Mouse (Mus musculus) erythroblast, adult 5-6 weeks (primary cell): Measurements from ENCODE around the gene Arrdc1. TPM values are rescaled to one million over a fixed set of nuclear protein-coding genes. Genes with fewer than 3 reads are reported as not detected.

Experiments
- ATAC-seq: replicated peaks from 2 replicates; pipeline ENCODE4 v1.8.0; 2016; ENCODE audit warnings: moderate number of reproducible peaks, mild to moderate bottlenecking, moderate TSS enrichment, inconsistent platforms; ENCODE audit not compliant: poor library complexity, low FRiP score, severe bottlenecking
- total RNA-seq, 2 experiments: library from RNA; stranded (forward) in 1 of 2; stranded (reverse) in 1 of 2; fragments of 150-400 nt in 1 of 2; fragments of 200-764, 138-1000 nt in 1 of 2; gene quantifications; 2 replicates each; pipeline versions ENCODE4 v1.2.3 to v1.2.4; 2015 to 2017; ENCODE audit warnings: low replicate concordance in 2 of 2

The Arrdc1 gene
- total RNA-seq, 2 experiments from 2014 or later, result 15.5 to 19.6 TPM

DNA sequence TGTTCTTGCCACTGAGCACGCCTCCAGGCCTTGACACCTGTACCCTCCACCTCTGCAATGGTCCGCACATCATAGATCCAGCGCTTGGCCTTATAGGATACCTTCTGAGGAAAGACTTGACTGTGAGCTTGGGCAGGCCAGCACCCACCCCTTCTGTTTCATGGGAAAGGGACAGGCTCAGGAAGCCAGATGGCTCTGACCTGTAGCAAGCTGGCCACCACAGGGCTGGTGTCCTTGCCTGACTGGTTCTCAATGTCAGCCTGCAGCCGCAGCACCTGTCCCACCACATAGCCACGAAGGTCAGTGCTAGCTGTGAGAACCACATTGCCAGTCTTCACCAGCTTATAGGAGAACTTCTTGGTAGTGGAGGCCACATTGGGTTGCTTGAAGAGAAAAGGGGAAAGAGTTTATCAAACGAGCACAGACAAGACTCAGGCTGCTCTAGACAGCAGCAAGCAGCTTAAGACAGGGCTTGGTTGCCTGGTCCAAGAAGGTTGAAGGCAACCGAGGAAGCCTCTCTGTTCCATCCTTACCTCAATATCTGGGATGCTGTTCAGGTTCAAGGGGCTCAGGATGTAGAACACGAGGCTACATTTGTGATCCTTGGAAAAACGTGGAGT is 8.6 kb downstream of the Arrdc1 start:
- ATAC-seq, result no peak

DNA sequence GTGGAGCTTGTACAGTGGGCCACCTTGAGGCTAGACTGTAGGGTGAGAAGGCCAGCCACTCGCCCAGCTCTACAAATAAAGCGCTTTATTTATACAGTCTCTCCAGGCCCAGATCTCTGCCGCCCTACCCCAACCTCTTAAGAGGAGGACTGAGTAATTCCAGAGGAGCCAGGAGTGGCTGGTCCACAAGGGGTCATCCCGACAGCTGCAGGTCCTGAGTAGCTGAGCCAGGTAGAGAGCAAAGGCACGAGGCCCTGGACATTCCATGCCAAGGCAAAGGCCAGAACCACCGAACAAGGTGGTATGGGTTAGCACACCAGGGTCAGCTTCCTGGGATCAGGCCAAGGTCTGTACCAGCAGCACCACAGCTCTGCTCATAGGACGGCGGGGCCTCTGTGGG is 9.8 kb downstream of the Arrdc1 start:
- no peak for ATAC-seq

DNA sequence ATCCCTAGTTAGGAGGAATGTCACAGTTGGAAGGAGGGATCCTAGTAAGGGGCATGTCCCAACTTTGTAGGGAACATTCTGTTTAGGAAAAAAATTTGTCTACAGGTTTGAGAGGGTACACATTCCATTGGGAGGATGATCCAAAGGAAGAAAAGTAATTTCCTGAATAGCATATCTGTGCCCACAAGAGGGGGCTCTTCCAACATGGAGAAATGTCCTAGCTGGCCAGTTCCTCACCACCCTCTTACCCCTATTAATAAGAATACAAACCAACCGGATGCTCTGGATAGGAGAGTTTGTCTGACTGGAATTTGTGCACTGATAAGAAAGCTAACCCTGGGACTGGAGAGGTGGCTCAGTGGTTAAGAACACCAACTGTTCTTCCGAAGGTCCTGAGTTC is 11.5 kb downstream of the Arrdc1 start:
- ATAC-seq, result no peak

- ATAC-seq, result peak; percentile 61
Measured at GRCm38 (mm10) chr2:24919839-24920175, 15.2 kb downstream of the Arrdc1 start.

DNA sequence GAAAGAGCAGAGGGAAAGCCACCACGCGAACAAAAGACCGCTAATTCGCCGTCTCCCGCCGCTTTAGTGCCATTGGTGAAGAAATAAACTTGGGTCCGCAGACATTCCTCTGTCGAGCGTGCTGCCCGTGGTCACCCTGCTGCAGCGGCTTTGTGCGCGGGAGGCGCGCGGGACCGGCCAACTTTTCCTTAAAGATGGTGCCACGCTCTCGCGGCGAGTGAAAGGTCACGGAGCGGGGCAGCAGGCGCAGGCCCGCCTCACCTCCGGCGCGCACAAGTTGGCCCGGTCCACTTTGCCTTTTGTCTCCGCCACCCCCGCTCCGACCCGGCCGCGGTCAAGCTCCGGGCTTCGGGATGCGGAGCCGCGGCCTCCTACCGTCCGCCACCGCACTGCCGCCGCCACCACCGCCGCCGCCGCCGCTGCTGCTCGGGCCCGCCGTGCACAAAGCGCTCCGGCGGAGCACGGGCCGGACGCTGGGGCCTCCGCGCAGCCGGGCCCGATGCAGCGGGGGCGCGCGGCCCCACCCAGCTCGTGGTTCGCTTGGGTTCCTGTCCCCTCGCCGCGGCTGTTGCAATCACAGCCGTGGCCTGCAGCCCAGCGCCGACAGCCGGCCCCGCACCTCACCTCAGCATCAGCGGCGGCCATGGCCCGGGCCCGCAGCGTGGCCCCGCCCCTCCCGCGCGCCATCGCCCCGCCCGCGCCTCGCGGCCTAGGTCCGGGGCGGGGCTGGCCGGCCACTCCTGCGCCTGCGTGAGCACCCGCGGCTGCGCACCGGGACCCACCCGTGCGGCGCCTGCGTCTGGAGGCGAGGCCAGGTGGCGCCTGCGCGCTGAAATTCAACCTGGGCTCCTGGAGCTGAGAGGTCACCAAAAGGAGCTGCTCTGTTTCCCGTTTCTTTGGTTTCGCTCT is 15.9 kb downstream of the Arrdc1 start, which contains the start of gene Ehmt1:
TSS of gene Ehmt1 (minus strand) at position 685 of the 909 bp plus-strand sequence.
- peak; percentile 95 for ATAC-seq

GRCm38 (mm10) chr2:24914762-24915161 is 20.3 kb downstream of the Arrdc1 start:
- ATAC-seq, result no peak

- no peak for ATAC-seq
Measured at GRCm38 (mm10) chr2:24912589-24912988, 22.5 kb downstream of the Arrdc1 start.

GRCm38 (mm10) chr2:24912189-24912588 is 22.9 kb downstream of the Arrdc1 start:
- no peak for ATAC-seq

DNA sequence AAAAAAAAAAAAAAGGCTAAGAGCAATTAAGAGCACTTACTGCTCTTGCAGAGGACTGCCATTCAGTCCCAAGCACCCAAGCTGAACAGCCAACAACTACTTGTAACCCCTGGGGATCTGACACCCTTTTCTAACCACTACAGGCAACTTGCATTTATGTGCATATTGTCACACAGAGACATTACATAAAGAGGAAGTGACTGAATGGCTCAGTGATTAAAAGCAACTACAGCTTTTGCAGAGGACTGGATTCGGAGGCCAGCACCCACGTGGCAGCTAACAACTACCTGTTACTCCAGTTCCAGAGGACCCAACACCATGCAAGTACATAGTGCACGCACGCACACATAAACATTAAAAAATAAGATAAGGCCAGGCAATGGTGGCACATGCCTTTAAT is 24.6 kb downstream of the Arrdc1 start:
- no peak for ATAC-seq

DNA sequence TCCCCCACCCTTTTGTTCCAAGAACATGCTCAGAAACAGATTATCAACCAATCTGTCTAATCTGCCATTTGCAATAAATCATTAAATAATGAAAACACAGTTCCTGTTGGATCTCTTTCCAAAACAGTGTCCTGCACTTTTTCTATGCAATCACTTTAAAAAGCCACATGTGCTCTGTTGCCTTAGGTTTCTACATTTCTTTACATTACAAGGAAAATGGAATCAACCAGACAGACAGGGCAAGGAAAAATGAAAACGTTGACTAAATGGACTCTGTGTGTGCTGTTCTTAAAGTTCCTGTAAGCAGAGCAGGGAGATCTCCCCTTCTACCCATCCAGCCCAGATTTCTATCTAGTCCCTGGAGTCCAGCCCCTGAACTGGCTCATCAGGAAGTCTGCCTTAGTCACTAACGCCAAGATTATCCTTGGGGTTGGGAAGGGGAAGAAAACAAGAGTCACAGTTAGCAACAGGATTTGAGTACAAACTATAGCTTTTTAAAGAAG is 29.3 kb downstream of the Arrdc1 start:
- ATAC-seq, result no peak

DNA sequence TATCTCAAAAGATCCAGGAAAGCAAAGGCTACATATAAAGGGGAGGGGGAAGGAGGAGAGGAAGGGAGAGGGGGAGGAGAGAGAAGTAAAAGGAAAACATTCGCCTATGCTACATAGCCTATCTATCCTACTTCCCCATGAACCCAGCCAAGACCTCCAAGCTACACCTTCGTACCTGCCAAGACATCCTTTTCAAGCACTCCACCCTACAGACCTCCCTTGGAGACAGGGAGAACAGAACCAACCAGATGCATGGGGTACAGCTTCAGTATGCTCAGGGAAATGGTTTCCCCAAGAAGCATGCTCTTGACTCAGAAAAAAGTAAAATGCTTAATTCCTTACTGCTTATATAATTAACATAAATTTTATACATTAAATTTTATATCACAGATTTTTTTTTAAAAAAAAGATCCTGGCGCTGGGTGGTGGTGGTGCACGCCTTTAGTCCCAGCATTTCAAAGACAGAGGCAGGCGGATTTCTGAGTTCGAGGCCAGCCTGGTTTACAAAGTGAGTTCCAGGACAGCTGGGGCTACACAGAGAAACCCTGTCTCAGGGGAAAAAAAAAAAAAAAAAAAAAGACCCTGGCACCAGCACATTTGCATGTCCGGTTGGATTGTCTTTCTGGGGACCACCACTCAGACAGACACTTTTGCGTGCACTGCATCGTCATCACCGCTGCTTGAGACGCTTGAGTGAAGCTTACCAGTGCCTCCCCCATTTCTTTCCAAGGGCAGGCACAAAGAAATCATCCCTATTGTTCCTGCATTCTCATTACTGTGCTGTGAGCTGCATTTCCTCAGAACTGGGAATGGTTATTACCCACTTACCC is 30.0 kb downstream of the Arrdc1 start:
- no peak for ATAC-seq

GRCm38 (mm10) chr2:24902999-24903398 is 32.1 kb downstream of the Arrdc1 start:
- no peak for ATAC-seq

DNA sequence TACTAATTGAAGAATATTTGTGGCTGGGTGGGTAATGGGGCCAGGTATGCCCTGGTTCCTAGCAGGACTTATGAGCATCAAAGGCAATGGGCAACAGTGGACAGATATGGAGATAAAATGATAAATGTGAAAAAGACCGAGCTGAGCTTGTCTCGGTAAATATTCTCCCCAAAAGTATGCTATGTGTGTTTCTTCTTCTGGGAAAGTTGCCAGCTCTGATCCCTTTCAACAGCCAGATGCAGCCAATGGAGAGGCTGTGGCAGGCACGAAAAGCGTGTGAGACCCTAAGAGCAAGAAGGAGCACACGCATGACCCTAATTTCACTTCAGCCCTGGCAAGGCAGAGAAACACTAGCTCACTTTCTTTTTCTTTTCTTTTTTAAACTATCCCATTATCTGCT is 34.0 kb downstream of the Arrdc1 start:
- no peak for ATAC-seq

DNA sequence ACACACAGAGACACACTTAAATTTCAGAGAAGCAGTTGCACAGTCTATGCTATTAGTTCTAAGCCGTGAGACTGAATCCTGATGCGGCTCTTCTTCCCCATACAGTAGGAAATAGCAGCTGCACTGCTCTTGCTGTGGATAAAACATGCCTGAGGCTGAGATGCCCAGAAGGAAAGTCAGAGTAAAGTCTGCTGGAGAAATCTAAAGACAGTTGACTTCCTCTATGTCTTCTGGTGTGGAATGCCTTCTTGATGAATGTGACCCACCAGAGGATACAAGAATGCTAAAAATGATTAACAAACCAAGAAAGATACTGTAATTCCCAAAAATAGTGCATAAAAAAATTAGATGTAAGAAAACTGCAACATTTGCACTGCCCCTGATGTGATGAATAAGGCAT is 35.8 kb downstream of the Arrdc1 start:
- ATAC-seq, result no peak

DNA sequence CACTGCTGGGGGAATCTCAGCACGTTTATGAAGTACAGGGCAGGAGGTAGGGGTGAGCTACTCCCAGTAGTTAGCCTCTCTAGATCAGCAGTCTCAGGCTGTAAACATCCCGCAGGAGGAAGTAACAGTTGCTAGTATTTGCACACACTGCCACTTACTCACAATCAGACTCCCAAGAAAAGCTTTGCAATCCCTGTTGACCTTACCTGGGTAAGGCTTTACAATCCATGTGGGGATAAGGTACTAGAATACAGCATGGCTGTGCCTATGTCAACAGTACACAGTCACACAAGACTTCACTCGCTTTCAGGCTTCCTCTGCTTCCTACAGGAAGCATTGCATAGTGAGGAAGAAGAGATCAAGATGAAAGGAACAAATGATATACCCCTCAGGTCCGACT is 38.3 kb downstream of the Arrdc1 start:
- ATAC-seq, result no peak

DNA sequence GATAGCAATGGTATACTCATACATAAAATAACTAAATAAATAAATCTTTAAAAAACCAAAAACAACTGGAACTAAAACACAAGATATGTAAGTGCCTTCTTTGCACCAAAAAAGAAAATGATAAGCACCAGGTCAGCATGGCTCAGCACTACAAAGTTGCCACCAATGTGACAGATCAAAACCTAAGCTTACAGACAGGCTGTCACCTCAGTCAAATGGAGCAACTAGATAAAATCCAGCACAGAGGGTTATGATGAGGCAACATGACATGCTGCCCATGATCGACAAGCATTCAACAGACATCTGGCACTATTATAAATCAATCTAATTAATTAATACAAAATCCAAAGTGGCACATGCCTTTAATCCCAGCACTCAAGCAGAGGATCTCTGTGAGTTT is 40.8 kb downstream of the Arrdc1 start:
- no peak for ATAC-seq

GRCm38 (mm10) chr2:24892318-24892717 is 42.7 kb downstream of the Arrdc1 start:
- ATAC-seq, result no peak

GRCm38 (mm10) chr2:24890541-24891447 is 44.3 kb downstream of the Arrdc1 start:
- 0 out of 2 replicates have a peak, but pooled peaks have one; percentile 32 for ATAC-seq

DNA sequence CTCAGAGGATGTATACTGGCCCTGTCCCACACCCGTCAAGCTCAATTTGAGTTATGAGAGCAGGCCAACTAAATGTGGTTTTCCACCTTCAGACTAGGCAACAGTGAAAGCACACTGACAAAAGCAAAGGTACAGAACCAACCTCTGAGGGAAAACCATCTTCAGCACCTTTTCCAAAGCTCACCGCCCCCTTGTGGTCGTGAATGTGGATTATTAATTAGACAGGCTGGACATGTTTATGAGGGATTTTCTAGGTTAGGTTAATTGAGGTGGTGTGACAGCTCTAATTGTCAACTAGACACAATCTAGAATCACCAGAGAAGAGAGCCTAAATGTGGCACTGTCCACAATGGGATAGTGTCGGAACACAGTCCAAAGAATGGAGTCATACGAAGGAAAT is 46.2 kb downstream of the Arrdc1 start:
- peak; percentile 57; the same call in 1 of the 2 replicates for ATAC-seq
